Mouse (Mus musculus): ENCODE measurements around the gene Hspb8. TPM values are rescaled to one million over a fixed set of nuclear protein-coding genes. Genes with fewer than 3 reads are reported as not detected.

The Hspb8 gene
- polyA plus RNA-seq, 1 experiment, result 12.8 TPM

DNA sequence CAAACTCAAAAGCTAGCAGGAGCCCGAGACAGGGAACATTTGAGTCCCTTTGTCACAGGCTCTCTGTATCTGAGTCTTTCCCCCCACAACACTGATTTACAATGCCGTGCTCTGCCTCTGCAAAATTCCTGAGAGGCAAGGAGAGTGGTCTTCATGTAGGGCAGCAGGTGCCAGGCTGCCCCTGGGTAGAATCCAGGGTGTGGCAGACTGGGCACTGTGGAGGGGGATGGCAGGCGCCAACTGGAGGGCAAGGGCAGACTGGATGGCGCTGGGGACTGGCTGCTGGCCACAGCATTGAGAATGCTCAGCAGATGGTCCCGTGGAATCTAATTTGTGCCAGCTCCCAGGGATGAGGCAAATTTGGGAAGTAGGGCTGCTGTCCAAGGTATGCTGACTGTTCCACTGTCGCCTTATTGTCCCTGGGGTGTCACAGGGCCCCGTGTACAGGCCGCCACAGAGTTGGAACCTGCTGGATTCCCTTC, 20.8 kb upstream of the Hspb8 start:
- H3K27me3 ChIP-seq (replicated peaks; ENCODE audit: control insufficient read depth, insufficient read depth, low read length), result no peaks in the 10 kb centered on the region
- no peak for TF ChIP-seq CTCF (conservative IDR thresholded peaks at IDR 0.05; ENCODE audit: insufficient read depth, insufficient read length, low read depth, low read length)
- no peak for TF ChIP-seq POLR2A (IDR thresholded peaks at IDR 0.05; ENCODE audit: low read depth, low read length)
- H3K27ac ChIP-seq (ENCODE audit: insufficient read depth, low read depth, low read length), result no peak overlapping the region
- H3K36me3 ChIP-seq (ENCODE audit: control insufficient read depth, insufficient read depth, low read length), result no peaks in the 10 kb centered on the region
- no peaks in the 10 kb centered on the region for H3K4me1 ChIP-seq (ENCODE audit: control insufficient read depth, insufficient read depth, low read length)
- 76% methylated on average over 8 of the region's 8 CpGs for WGBS
- H3K4me3 ChIP-seq (ENCODE audit: insufficient read depth, low read depth, low read length), result no peak overlapping the region
- no peak for DNase-seq

DNA sequence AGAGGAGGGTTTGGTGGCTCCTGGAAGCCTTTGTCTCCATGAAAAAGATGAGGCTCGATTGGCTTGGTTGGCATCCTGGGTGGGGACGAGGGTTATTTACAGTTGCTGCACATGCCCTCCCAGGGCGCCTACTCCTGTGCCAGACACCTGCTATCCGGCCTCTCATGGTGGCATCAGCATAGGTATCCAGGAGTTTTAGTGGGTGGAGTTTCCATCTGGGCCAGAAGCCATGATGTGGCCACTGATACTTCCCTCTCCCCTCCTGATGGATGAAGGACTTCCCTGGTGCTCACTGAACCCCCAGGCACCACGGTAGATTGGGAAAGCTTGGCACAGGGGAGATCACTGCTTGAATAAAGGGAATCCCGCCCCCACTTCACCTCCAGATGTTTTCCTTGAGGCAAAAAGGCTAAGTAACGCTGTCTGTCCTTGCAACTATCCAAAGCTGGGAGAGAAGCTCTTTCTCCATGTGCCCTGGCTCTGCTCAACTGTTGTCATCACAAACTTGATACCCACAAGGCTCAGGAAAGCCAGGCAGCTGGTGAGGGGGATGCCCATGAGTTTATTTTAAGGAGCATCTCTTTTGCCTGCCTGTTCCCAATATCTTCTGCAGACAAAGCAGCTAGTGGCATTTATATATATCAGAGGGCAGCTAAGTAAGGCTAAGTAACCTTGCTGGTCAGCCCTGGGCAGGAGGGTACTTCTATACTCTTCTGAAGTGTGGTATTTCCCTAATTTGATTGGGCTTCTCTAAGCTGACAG, 20.2 kb upstream of the Hspb8 start:
- WGBS, result 62% methylated on average over 7 of the region's 7 CpGs
- H3K4me1 ChIP-seq (ENCODE audit: control insufficient read depth, insufficient read depth, low read length), result no peaks in the 10 kb centered on the region
- no peak overlapping the region for H3K4me3 ChIP-seq (ENCODE audit: insufficient read depth, low read depth, low read length)
- TF ChIP-seq CTCF (conservative IDR thresholded peaks at IDR 0.05; ENCODE audit: insufficient read depth, insufficient read length, low read depth, low read length), result no peak
- TF ChIP-seq POLR2A (IDR thresholded peaks at IDR 0.05; ENCODE audit: low read depth, low read length), result no peak
- no peaks in the 10 kb centered on the region for H3K27me3 ChIP-seq (replicated peaks; ENCODE audit: control insufficient read depth, insufficient read depth, low read length)
- DNase-seq, result no peak
- no peaks in the 10 kb centered on the region for H3K36me3 ChIP-seq (ENCODE audit: control insufficient read depth, insufficient read depth, low read length)
- no peak overlapping the region for H3K27ac ChIP-seq (ENCODE audit: insufficient read depth, low read depth, low read length)

DNA sequence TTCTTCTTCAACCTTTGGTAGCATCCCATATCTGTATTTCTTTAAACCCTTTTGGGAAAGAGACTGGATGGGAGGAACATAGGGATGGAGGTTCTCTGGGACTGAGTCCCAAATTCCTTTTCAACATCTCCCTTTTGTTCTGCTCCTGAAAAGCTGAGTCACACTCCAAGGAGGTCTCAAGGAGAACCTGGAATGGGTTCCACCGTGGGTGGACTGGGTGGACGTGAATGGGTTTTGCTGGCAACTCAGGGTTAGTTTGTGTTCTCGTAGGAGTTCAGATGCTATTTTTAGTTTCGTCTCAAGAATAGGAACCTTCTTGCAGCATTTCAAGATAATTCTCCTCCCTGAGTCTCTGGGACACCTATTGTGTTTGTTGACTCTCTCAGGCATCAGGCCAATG, 17.6 kb upstream of the Hspb8 start:
- Histone ChIP-seq H3K36me3 (ENCODE audit: control insufficient read depth, insufficient read depth, low read length) (no peaks in the 10 kb centered on the region), H3K4me1 (ENCODE audit: control insufficient read depth, insufficient read depth, low read length) (no peaks in the 10 kb centered on the region), H3K27me3 (replicated peaks; ENCODE audit: control insufficient read depth, insufficient read depth, low read length) (no peaks in the 10 kb centered on the region), H3K4me3 (ENCODE audit: insufficient read depth, low read depth, low read length) (no peak overlapping the region), H3K27ac (ENCODE audit: insufficient read depth, low read depth, low read length) (no peak overlapping the region)
- 65% methylated on average over 4 of the region's 4 CpGs for WGBS
- DNase-seq, result no peak
- TF ChIP-seq POLR2A (IDR thresholded peaks at IDR 0.05; ENCODE audit: low read depth, low read length) (no peak), CTCF (conservative IDR thresholded peaks at IDR 0.05; ENCODE audit: insufficient read depth, insufficient read length, low read depth, low read length) (no peak)

DNA sequence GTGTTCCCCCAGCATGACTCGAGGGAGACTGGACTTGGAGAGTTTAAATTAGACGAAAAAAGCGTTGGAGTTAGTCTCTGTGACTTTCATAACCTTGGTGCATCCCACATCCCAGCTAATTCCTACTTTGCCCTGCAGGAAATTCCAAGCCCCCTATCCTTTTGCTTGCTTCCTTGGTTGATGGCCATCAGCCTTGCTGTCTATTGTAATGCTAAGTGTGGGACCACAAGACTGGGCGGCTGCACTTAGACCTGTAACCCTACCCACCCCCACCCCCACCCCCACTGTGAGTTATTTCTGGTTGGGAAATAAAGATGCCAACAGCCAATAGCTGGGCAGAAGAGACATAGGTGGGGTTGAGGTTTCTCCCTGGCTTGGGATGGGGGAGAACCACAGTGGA, 15.7 kb upstream of the Hspb8 start:
- DNase-seq, result no peak
- Histone ChIP-seq H3K27me3 (replicated peaks; ENCODE audit: control insufficient read depth, insufficient read depth, low read length) (no peaks in the 10 kb centered on the region), H3K4me3 (ENCODE audit: insufficient read depth, low read depth, low read length) (no peak overlapping the region), H3K36me3 (ENCODE audit: control insufficient read depth, insufficient read depth, low read length) (no peaks in the 10 kb centered on the region), H3K27ac (ENCODE audit: insufficient read depth, low read depth, low read length) (no peak overlapping the region), H3K4me1 (ENCODE audit: control insufficient read depth, insufficient read depth, low read length) (no peaks in the 10 kb centered on the region)
- TF ChIP-seq POLR2A (IDR thresholded peaks at IDR 0.05; ENCODE audit: low read depth, low read length) (no peak), CTCF (conservative IDR thresholded peaks at IDR 0.05; ENCODE audit: insufficient read depth, insufficient read length, low read depth, low read length) (no peak)
- 30% methylated on average over 4 of the region's 4 CpGs for WGBS

DNA sequence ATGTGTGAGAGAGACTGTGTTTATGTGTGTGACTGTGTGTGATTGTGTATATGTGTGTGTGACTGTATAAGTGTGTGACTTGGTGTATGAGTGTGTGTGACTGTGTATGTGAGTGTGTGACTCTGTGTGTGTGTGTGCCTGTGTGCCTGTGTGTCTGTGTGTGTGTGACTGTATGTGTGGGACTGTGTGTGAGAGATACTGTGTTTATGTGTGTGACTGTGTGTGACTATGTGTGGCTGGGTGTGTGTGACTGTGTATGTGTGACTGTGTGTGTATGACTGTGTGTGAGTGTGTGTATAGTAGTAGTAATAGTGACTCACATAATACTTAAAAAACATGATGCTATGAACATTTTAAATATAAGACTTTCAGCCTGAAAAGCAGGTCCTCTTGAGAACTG, 13.5 kb upstream of the Hspb8 start:
- no peak for TF ChIP-seq CTCF (conservative IDR thresholded peaks at IDR 0.05; ENCODE audit: insufficient read depth, insufficient read length, low read depth, low read length)
- TF ChIP-seq POLR2A (IDR thresholded peaks at IDR 0.05; ENCODE audit: low read depth, low read length), result no peak
- Histone ChIP-seq H3K4me1 (ENCODE audit: control insufficient read depth, insufficient read depth, low read length) (no peaks in the 10 kb centered on the region), H3K4me3 (ENCODE audit: insufficient read depth, low read depth, low read length) (no peak overlapping the region), H3K27me3 (replicated peaks; ENCODE audit: control insufficient read depth, insufficient read depth, low read length) (no peaks in the 10 kb centered on the region), H3K27ac (ENCODE audit: insufficient read depth, low read depth, low read length) (no peak overlapping the region), H3K36me3 (ENCODE audit: control insufficient read depth, insufficient read depth, low read length) (no peaks in the 10 kb centered on the region)
- DNase-seq, result no peak

DNA sequence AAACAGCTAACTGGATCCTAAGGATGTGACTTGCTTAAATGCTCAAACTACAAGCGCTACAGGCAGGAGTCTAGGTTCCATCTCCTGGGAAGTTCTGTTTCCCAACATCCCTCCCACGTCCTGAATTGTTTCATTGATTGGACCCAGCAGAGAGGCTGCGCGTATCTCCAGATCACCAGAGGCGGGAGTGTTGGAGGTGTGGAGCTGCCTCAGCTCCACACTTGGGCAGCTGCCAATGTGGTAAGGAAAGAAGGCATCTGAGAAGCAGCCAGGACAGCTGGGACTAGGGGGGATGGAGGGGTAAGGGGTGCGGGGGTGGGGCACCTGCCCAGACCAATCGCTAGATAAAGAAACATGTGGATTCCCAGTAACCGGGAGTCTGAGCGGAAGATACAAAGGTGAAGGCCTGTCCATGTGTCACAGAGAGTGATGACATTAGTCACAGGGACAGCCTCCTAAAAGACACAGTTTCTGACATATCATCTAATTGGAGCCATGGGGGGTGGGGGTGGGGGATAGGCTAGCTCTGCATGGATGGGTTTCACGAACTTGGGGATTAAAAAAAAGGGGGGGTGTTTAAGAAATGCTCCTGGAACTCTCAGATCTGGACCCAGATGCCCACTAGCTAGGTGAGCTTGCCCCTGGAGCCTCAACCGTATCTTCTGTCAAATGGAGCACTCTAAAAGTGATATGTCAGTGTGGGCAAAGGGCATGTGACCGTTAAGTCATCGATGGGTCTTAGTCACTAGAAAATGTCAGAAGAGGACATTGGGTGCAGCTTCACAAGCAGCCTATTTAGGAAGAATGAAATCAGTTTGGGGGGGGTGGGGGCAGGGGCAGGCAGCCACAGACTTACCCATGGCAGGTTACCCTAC, 12.5 kb upstream of the Hspb8 start:
- no peak overlapping the region for H3K4me3 ChIP-seq (ENCODE audit: insufficient read depth, low read depth, low read length)
- no peaks in the 10 kb centered on the region for H3K27me3 ChIP-seq (replicated peaks; ENCODE audit: control insufficient read depth, insufficient read depth, low read length)
- DNase-seq, result no peak
- no peaks in the 10 kb centered on the region for H3K36me3 ChIP-seq (ENCODE audit: control insufficient read depth, insufficient read depth, low read length)
- WGBS, result 63% methylated on average over 13 of the region's 13 CpGs
- H3K4me1 ChIP-seq (ENCODE audit: control insufficient read depth, insufficient read depth, low read length), result no peaks in the 10 kb centered on the region
- H3K27ac ChIP-seq (ENCODE audit: insufficient read depth, low read depth, low read length), result no peak overlapping the region
- TF ChIP-seq CTCF (conservative IDR thresholded peaks at IDR 0.05; ENCODE audit: insufficient read depth, insufficient read length, low read depth, low read length), result no peak
- no peak for TF ChIP-seq POLR2A (IDR thresholded peaks at IDR 0.05; ENCODE audit: low read depth, low read length)

DNA sequence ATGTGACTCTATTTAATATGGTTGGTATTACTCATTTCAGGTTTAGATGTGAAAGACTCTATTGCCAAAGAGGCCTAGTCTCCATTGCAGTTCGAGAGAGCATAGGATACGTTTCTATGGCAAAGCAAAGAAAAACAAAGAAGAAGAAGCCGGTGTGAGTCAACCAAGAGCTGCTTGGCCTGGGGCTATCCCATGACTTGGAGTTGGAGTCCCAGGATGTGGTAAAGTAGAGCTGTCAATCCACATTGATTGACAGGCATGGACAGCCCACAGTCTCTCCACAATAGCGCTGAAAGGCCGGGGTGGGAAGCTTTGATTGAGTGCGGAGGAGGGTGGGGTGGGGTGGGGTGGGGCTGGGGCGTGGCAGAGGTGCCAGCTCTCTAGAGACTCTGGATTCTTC, 10.2 kb upstream of the Hspb8 start:
- no peak for DNase-seq
- 73% methylated on average over 7 of the region's 7 CpGs for WGBS

More for the DNA sequence above, 10.2 kb upstream of the Hspb8 start:
- H3K36me3 ChIP-seq (ENCODE audit: control insufficient read depth, insufficient read depth, low read length), result no peaks in the 10 kb centered on the region
- no peak overlapping the region for H3K27ac ChIP-seq (ENCODE audit: insufficient read depth, low read depth, low read length)
- TF ChIP-seq CTCF (conservative IDR thresholded peaks at IDR 0.05; ENCODE audit: insufficient read depth, insufficient read length, low read depth, low read length) (no peak), POLR2A (IDR thresholded peaks at IDR 0.05; ENCODE audit: low read depth, low read length) (no peak)
- H3K4me3 ChIP-seq (ENCODE audit: insufficient read depth, low read depth, low read length), result no peak overlapping the region
- no peaks in the 10 kb centered on the region for H3K4me1 ChIP-seq (ENCODE audit: control insufficient read depth, insufficient read depth, low read length)
- no peaks in the 10 kb centered on the region for H3K27me3 ChIP-seq (replicated peaks; ENCODE audit: control insufficient read depth, insufficient read depth, low read length)
